Mouse (Mus musculus): ENCODE measurements around the gene Hinfp. TPM values are rescaled to one million over a fixed set of nuclear protein-coding genes. Genes with fewer than 3 reads are reported as not detected.

Gene Hinfp
- polyA plus RNA-seq, 1 experiment from 2014 or later, result 16.5 TPM

DNA sequence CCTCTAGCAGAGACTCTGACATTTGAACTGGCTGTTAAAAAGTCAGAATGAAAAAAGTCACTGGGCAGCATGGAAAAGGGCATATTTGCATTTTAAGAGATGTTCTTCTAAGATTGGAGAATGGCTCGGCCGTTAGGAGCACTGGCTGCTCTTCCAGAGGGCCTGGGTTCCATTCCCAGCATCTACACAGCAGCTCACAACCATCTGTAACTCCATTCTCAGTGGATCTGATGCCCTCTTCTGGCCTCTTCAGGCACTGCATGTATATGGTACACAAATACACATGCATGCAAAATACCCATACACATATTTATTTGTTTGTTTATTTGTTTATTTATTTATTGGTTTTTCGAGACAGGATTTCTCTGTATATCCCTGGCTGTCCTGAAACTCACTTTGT, 36.4 kb downstream of the Hinfp start:
- 77% methylated on average over 3 of the region's 3 CpGs for WGBS

DNA sequence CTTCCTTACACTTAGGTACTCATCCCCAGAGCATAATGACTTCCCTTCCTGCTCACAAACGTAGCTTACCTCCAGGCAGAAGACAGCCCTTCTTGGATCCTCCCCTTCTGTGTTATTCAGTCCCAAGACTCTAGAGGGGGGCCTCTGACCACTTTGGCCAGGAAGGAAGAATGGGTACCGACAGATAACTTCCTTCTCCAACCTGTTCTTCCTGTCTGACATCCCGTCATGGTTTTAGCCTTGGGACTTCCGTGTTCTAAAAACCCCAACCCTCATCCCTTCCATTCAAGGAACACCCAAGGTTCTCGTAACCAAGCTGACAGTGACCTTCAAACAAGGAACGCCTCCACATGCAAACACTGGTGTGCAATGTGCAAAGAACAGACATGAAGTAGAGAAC, 37.0 kb downstream of the Hinfp start, which contains the start of gene Nlrx1:
TSS of gene Nlrx1 (minus strand) at position 168 of the 400 bp plus-strand sequence.
- 71% methylated on average over 6 of the region's 6 CpGs for WGBS
- H3K9ac ChIP-seq, result peak within 1 kb of the TSS; percentile 91
- 0 out of 2 replicates have a peak, but pooled peaks cover 6% of the 10 kb centered on the region for H3K9me3 ChIP-seq (replicated peaks)
- peaks cover 16% of the 10 kb centered on the region for H3K4me1 ChIP-seq (replicated peaks)
- H3K4me3 ChIP-seq, result peak within 1 kb of the TSS; percentile 58
- peak within 1 kb of the TSS; percentile 89 for H3K27ac ChIP-seq (ENCODE audit: poor library complexity, severe bottlenecking)
- peaks cover 5% of the 10 kb centered on the region; the same call in 1 of the 2 replicates for H3K36me3 ChIP-seq
- 0 out of 2 replicates have a peak, but pooled peaks have one; percentile 39 for ATAC-seq (ENCODE audit: insufficient number of reproducible peaks, low FRiP score)
- H3K4me2 ChIP-seq, result peak within 1 kb of the TSS; percentile 88
- H3K27me3 ChIP-seq (replicated peaks), result peaks cover 10% of the 10 kb centered on the region

More for the DNA sequence above, 36.4 kb downstream of the Hinfp start:
- H3K9me3 ChIP-seq (replicated peaks), result 0 out of 2 replicates have a peak, but pooled peaks cover 6% of the 10 kb centered on the region
- H3K27me3 ChIP-seq (replicated peaks), result peaks cover 7% of the 10 kb centered on the region
- peaks cover 16% of the 10 kb centered on the region for H3K4me1 ChIP-seq (replicated peaks)
- H3K9ac ChIP-seq, result no peak overlapping the region
- no peak for ATAC-seq (ENCODE audit: insufficient number of reproducible peaks, low FRiP score)
- no peak overlapping the region for H3K4me3 ChIP-seq
- H3K4me2 ChIP-seq, result no peak overlapping the region
- H3K27ac ChIP-seq (ENCODE audit: poor library complexity, severe bottlenecking), result no peak overlapping the region
- no peaks in the 10 kb centered on the region for H3K36me3 ChIP-seq

DNA sequence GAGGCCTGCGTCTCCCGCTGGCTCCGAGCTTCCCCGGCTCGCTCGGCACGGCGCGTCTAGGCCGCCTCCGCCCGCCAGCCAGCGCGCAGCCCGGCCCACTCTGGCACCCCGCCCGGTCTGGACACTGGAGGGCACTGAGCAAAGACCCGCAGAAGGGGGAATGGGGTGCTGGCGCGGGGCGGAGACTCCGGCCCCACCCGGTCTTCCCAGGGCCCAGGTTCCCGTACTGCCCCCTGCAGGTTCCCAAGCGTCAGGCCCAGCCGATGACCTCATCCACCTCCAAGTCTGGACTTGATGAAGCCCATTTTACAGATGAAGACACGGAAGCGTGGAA, 37.5 kb downstream of the Hinfp start:
- Histone ChIP-seq H3K27ac (ENCODE audit: poor library complexity, severe bottlenecking) (peak overlapping the region; percentile 89), H3K9me3 (replicated peaks) (0 out of 2 replicates have a peak, but pooled peaks cover 6% of the 10 kb centered on the region), H3K4me2 (peak overlapping the region; percentile 88), H3K9ac (peak overlapping the region; percentile 91), H3K4me1 (replicated peaks) (peaks cover 16% of the 10 kb centered on the region), H3K27me3 (replicated peaks) (peaks cover 8% of the 10 kb centered on the region; the same call in 1 of the 2 replicates), H3K4me3 (peak overlapping the region; percentile 58), H3K36me3 (peaks cover 7% of the 10 kb centered on the region; the same call in 1 of the 2 replicates)
- peak; percentile 91 for ATAC-seq (ENCODE audit: insufficient number of reproducible peaks, low FRiP score)
- WGBS, result 5% methylated on average over 25 of the region's 28 CpGs

- peaks cover 8% of the 10 kb centered on the region; the same call in 1 of the 2 replicates for H3K27me3 ChIP-seq (replicated peaks)
- H3K4me2 ChIP-seq, result peak overlapping the region; percentile 88
- H3K4me1 ChIP-seq (replicated peaks), result peaks cover 16% of the 10 kb centered on the region
- peak overlapping the region; percentile 58 for H3K4me3 ChIP-seq
- peak; percentile 13; the same call in 1 of the 2 replicates for ATAC-seq (ENCODE audit: insufficient number of reproducible peaks, low FRiP score)
- H3K9ac ChIP-seq, result peak overlapping the region; percentile 91
- WGBS, result 4% methylated on average over 23 of the region's 23 CpGs
- H3K36me3 ChIP-seq, result peaks cover 11% of the 10 kb centered on the region; the same call in 1 of the 2 replicates
- 0 out of 2 replicates have a peak, but pooled peaks cover 6% of the 10 kb centered on the region for H3K9me3 ChIP-seq (replicated peaks)
- H3K27ac ChIP-seq (ENCODE audit: poor library complexity, severe bottlenecking), result peak overlapping the region; percentile 89
Observed at GRCm38 (mm10) chr9:44267319-44268026, 38.0 kb downstream of the Hinfp start.

- Histone ChIP-seq H3K4me1 (replicated peaks) (peaks cover 16% of the 10 kb centered on the region), H3K27me3 (replicated peaks) (peaks cover 8% of the 10 kb centered on the region; the same call in 1 of the 2 replicates), H3K27ac (ENCODE audit: poor library complexity, severe bottlenecking) (peak overlapping the region; percentile 89), H3K9ac (peak overlapping the region; percentile 91; the same call in 1 of the 2 replicates), H3K36me3 (peaks cover 11% of the 10 kb centered on the region; the same call in 1 of the 2 replicates), H3K4me3 (no peak overlapping the region), H3K4me2 (peak overlapping the region; percentile 88; the same call in 1 of the 2 replicates), H3K9me3 (replicated peaks) (0 out of 2 replicates have a peak, but pooled peaks cover 6% of the 10 kb centered on the region)
- 57% methylated on average over 8 of the region's 8 CpGs for WGBS
- no peak for ATAC-seq (ENCODE audit: insufficient number of reproducible peaks, low FRiP score)
Observed at GRCm38 (mm10) chr9:44266478-44267226, 38.8 kb downstream of the Hinfp start.

DNA sequence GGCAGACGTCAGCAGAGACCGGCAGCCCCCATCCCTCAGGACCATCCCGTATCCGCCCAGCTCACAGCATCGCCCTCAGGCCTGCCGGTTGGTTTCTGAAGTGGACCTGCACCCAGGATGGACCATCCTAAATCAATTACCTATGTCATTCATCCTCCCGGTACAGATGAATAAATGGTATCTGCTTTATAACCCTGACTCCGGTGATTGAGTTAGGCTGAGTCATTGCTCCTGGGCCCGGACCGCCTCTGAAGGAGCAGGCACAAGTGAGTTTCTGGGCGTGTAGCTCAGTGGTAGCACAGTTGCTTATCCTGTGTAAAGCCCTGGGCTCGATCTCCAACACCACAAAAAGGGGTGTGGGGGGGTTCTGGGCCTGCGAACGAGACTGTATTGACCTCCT, 44.1 kb downstream of the Hinfp start:
- H3K9ac ChIP-seq, result no peak overlapping the region
- no peak overlapping the region for H3K4me2 ChIP-seq
- peaks cover 14% of the 10 kb centered on the region; the same call in 1 of the 2 replicates for H3K36me3 ChIP-seq
- H3K4me3 ChIP-seq, result no peak overlapping the region
- H3K4me1 ChIP-seq (replicated peaks), result 0 out of 2 replicates have a peak, but pooled peaks cover under 1% of the 10 kb centered on the region
- no peak for ATAC-seq (ENCODE audit: insufficient number of reproducible peaks, low FRiP score)
- 82% methylated on average over 14 of the region's 14 CpGs for WGBS
- H3K27me3 ChIP-seq (replicated peaks), result peaks cover 8% of the 10 kb centered on the region; the same call in 1 of the 2 replicates
- H3K9me3 ChIP-seq (replicated peaks), result no peaks in the 10 kb centered on the region
- H3K27ac ChIP-seq (ENCODE audit: poor library complexity, severe bottlenecking), result no peak overlapping the region

GRCm38 (mm10) chr9:44259014-44259413, 46.5 kb downstream of the Hinfp start:
- no peak overlapping the region for H3K4me3 ChIP-seq
- ATAC-seq (ENCODE audit: insufficient number of reproducible peaks, low FRiP score), result no peak
- peaks cover 20% of the 10 kb centered on the region for H3K4me1 ChIP-seq (replicated peaks)
- no peak overlapping the region for H3K9ac ChIP-seq
- no peaks in the 10 kb centered on the region for H3K9me3 ChIP-seq (replicated peaks)
- H3K4me2 ChIP-seq, result no peak overlapping the region
- H3K27ac ChIP-seq (ENCODE audit: poor library complexity, severe bottlenecking), result no peak overlapping the region
- peaks cover 15% of the 10 kb centered on the region; the same call in 1 of the 2 replicates for H3K36me3 ChIP-seq
- 83% methylated on average over 10 of the region's 10 CpGs for WGBS
- peaks cover 6% of the 10 kb centered on the region; the same call in 1 of the 2 replicates for H3K27me3 ChIP-seq (replicated peaks)

- H3K9ac ChIP-seq, result no peak overlapping the region
- H3K27me3 ChIP-seq (replicated peaks), result peaks cover 8% of the 10 kb centered on the region; the same call in 1 of the 2 replicates
- 78% methylated on average over 8 of the region's 8 CpGs for WGBS
- peak; percentile 27; the same call in 1 of the 2 replicates for ATAC-seq (ENCODE audit: insufficient number of reproducible peaks, low FRiP score)
- no peak overlapping the region for H3K4me2 ChIP-seq
- H3K4me3 ChIP-seq, result no peak overlapping the region
- peaks cover 4% of the 10 kb centered on the region; the same call in 1 of the 2 replicates for H3K36me3 ChIP-seq
- H3K9me3 ChIP-seq (replicated peaks), result no peaks in the 10 kb centered on the region
- H3K4me1 ChIP-seq (replicated peaks), result peaks cover 20% of the 10 kb centered on the region
- no peak overlapping the region for H3K27ac ChIP-seq (ENCODE audit: poor library complexity, severe bottlenecking)
Observed at GRCm38 (mm10) chr9:44256213-44256612, 49.3 kb downstream of the Hinfp start.

GRCm38 (mm10) chr9:44255136-44255521, 50.3 kb downstream of the Hinfp start:
- Histone ChIP-seq H3K4me2 (no peak overlapping the region), H3K27ac (ENCODE audit: poor library complexity, severe bottlenecking) (no peak overlapping the region), H3K4me1 (replicated peaks) (peaks cover 27% of the 10 kb centered on the region), H3K9ac (no peak overlapping the region), H3K27me3 (replicated peaks) (peaks cover 13% of the 10 kb centered on the region; the same call in 1 of the 2 replicates), H3K36me3 (peaks cover 4% of the 10 kb centered on the region; the same call in 1 of the 2 replicates), H3K9me3 (replicated peaks) (no peaks in the 10 kb centered on the region), H3K4me3 (no peak overlapping the region)
- 47% methylated on average over 6 of the region's 6 CpGs for WGBS
- ATAC-seq (ENCODE audit: insufficient number of reproducible peaks, low FRiP score), result no peak

DNA sequence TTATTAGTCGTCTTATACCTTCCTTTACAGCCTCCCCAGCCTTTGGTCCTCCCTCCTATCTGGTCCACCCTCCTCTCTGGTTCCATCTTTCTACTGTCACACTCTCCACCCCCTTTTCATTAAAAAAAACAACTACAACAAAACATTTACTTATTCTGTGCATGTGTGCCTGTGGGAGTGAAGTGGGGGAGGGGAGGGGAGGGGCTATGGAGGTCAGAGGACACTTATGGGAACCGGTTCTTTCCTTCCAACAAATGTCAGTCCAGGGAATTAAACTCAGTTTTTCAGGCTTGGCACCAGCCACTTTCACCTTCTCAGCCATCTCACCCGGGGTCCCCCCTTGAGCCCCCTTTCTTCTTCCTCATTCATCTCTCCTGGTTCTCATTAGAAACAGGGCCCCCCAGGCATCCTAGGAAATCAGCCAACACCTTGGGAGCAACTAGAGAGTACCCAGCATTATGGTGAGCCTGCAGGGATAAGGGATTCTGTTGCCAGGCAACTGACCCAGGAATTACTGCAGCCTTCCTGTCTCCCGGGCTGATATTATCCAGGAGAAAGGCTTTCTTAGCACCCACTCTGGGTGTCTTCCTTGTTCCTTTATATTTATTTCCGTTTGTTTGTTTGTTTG, 50.8 kb downstream of the Hinfp start:
- no peak for ATAC-seq (ENCODE audit: insufficient number of reproducible peaks, low FRiP score)
- 26% methylated on average over 5 of the region's 5 CpGs for WGBS
- no peak overlapping the region for H3K27ac ChIP-seq (ENCODE audit: poor library complexity, severe bottlenecking)

More for the DNA sequence above, 50.8 kb downstream of the Hinfp start:
- Histone ChIP-seq H3K9me3 (replicated peaks) (no peaks in the 10 kb centered on the region), H3K4me1 (replicated peaks) (peaks cover 31% of the 10 kb centered on the region), H3K9ac (no peak overlapping the region), H3K36me3 (peaks cover 4% of the 10 kb centered on the region; the same call in 1 of the 2 replicates), H3K27me3 (replicated peaks) (peaks cover 14% of the 10 kb centered on the region), H3K4me3 (no peak overlapping the region), H3K4me2 (no peak overlapping the region)
